Comparison of ENCODE assay signal across 8 mouse cellular contexts in the genomic region with DNA sequence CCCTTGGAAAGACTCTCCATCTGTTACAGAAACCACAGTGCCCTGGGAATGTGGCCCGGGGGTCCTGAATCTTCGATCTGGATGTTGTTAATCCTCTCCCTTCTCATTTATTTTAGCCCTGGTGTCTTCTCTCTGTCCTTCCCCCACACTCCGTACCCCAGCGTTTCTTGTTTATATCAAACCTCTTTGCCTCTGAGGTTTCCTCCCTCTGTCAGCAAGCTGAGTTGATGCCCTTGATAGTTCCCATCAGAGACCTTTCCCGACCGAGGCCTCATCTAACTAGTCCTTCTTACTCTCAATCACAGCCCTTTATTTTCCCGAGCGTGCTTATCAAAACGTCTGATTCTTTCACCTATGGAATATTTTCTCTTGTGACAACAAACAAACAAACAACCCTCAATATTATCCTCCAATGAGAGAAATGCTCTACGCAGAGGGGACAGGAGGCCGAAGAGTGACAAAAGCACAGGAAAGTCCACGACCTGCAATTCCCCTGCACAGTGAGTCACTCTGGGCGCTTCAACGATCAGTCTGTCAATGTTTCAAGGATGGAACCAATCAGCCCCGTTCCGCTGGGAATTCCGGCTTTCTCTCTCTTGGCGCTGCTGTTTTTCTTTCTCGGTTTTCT. TPM values are rescaled to one million over a fixed set of nuclear protein-coding genes. Genes with fewer than 3 reads are reported as not detected.
DNase-seq lines count a peak whose midpoint lies in the region; ATAC-seq and TF ChIP-seq lines count a peak whose summit lies in the region.

No protein-coding gene starts in this region.

- peak overlapping the region; percentile 98 for H3K4me2 ChIP-seq in heart, embryonic 11.5 days
- peak overlapping the region; percentile 59 for H3K4me2 ChIP-seq in forebrain, postnatal 0 days (ENCODE audit: low read depth)

- peaks cover 15% of the 10 kb centered on the region for H3K4me1 ChIP-seq in heart, embryonic 11.5 days (ENCODE audit: control insufficient read depth, insufficient read depth, low read length)
- peaks cover 39% of the 10 kb centered on the region for H3K4me1 ChIP-seq in G1E (ENCODE audit: insufficient read depth, low read depth, low read length)
- H3K4me1 ChIP-seq in forebrain, postnatal 0 days (ENCODE audit: insufficient read depth): peaks cover 12% of the 10 kb centered on the region

- peaks cover 28% of the 10 kb centered on the region; the same call in 1 of the 2 replicates for H3K79me2 ChIP-seq in macrophage (ENCODE audit: inconsistent target)

- no peaks in the 10 kb centered on the region for H3K9me3 ChIP-seq in heart, embryonic 11.5 days (replicated peaks; ENCODE audit: control insufficient read depth, low read length)
- no peaks in the 10 kb centered on the region for H3K9me3 ChIP-seq in G1E (replicated peaks)
- H3K9me3 ChIP-seq in forebrain, postnatal 0 days (ENCODE audit: low read length): no peaks in the 10 kb centered on the region

- under 1% methylated on average over 19 of the region's 19 CpGs for WGBS in heart, embryonic 11.5 days (ENCODE audit: insufficient replicate concordance)
- WGBS in forebrain, postnatal 0 days: under 1% methylated on average over 19 of the region's 19 CpGs
- WGBS in macrophage (ENCODE audit: missing documents): under 1% methylated on average over 18 of the region's 19 CpGs

- peak overlapping the region; percentile 83 for H3K27ac ChIP-seq in heart, embryonic 11.5 days (ENCODE audit: low read depth, low read length)
- peak overlapping the region; percentile 94 for H3K27ac ChIP-seq in forebrain, postnatal 0 days (ENCODE audit: low read depth, low read length)
- H3K27ac ChIP-seq in macrophage: peak overlapping the region; percentile 80

- DNase-seq in heart, postnatal 14 days: no peak
- no peak for DNase-seq in G1E (ENCODE audit: low spot score)
- DNase-seq in forebrain, postnatal 0 days: no peak
- no peak for DNase-seq in adrenal gland, postnatal 25 days
- DNase-seq in adrenal gland, postnatal 36 days: no peak
- no peak for DNase-seq in layer of hippocampus, adult 9-11 months

- no peak for TF ChIP-seq CTCF in G1E (IDR thresholded peaks at IDR 0.05; ENCODE audit: low read depth, low read length)
- no peak for TF ChIP-seq CTCF in forebrain, postnatal 0 days (IDR thresholded peaks at IDR 0.05; ENCODE audit: low read depth)

- no peak for ATAC-seq in heart, embryonic 11.5 days (replicated peaks; ENCODE audit: insufficient number of reproducible peaks, low FRiP score, low TSS enrichment)
- no peak for ATAC-seq in G1E (ENCODE audit: extremely low read depth, insufficient number of reproducible peaks, low FRiP score, poor library complexity, severe bottlenecking)
- peak; percentile 30 for ATAC-seq in forebrain, postnatal 0 days

- H3K4me3 ChIP-seq in heart, embryonic 11.5 days (ENCODE audit: low read depth, low read length): peak overlapping the region; percentile 84
- H3K4me3 ChIP-seq in G1E (ENCODE audit: low read depth, low read length) (peak overlapping the region; percentile 91), macrophage (ENCODE audit: inconsistent target) (peak overlapping the region; percentile 88)
- peak overlapping the region; percentile 88 for H3K4me3 ChIP-seq in forebrain, postnatal 0 days (ENCODE audit: low read depth, low read length)

- intact Hi-C loops in heart, postnatal 14 days (cut with DNase I): no loop called here

- H3K27me3 ChIP-seq in heart, embryonic 11.5 days (ENCODE audit: control insufficient read depth, insufficient read depth, low read length): no peaks in the 10 kb centered on the region
- H3K27me3 ChIP-seq in G1E (ENCODE audit: insufficient read depth, low read length): no peaks in the 10 kb centered on the region
- no peaks in the 10 kb centered on the region for H3K27me3 ChIP-seq in forebrain, postnatal 0 days (ENCODE audit: insufficient read depth, low read length)

- H3K36me3 ChIP-seq in heart, embryonic 11.5 days (ENCODE audit: control insufficient read depth, insufficient read depth, low read length): no peaks in the 10 kb centered on the region
- H3K36me3 ChIP-seq in G1E (replicated peaks) (peaks cover 14% of the 10 kb centered on the region), macrophage (ENCODE audit: inconsistent target) (no peaks in the 10 kb centered on the region)
- no peaks in the 10 kb centered on the region for H3K36me3 ChIP-seq in forebrain, postnatal 0 days (ENCODE audit: insufficient read depth)

- H3K9ac ChIP-seq in heart, embryonic 11.5 days (ENCODE audit: low read depth, low read length): peak overlapping the region; percentile 87
- peak overlapping the region; percentile 49 for H3K9ac ChIP-seq in forebrain, postnatal 0 days

RNA-seq across cellular contexts. Expression of gene Borcs6, which starts 0.7 kb away (rescaled TPM):
- polyA plus RNA-seq in heart, embryonic 11.5 days (2014; fragmentation: Nextera tagmentation; extraction: Ambion mirVana): 7.7 and 9.8 TPM in 2 replicates
- 10 to 100 TPM; 15.9 to 16.2 TPM for total RNA-seq in heart, postnatal 14 days (2021)
- total RNA-seq in G1E (2014; fragmentation: Nextera tagmentation) (5.3 and 6.4 TPM in 2 replicates), G1E (2017) (6.1 and 8.2 TPM in 2 replicates)
- polyA plus RNA-seq in G1E (2012) (25.9 and 37.4 TPM in 2 replicates), macrophage (2018) (11.7 to 37.1 TPM (median 15.6 TPM) in 3 replicates)
- total RNA-seq in forebrain, postnatal 0 days (2014; rRNA removed): 32.8 and 33.7 TPM in 2 replicates
- 20.9 and 21.7 TPM in 2 replicates for polyA plus RNA-seq in forebrain, postnatal 0 days (2015; fragmentation: Nextera tagmentation; extraction: Ambion mirVana)
- 10 to 100 TPM in 17 of 26 experiments, 1 to 10 TPM in 9; 3.6 to 22.4 (median 12.0) TPM for total RNA-seq in macrophage (2018; cell fraction: chromatin; rRNA removed)
- 10 to 100 TPM; 21.1 to 43.6 (median 31.0) TPM for total RNA-seq in macrophage (2018; cell fraction: cytosol; rRNA removed)
- 10 to 100 TPM; 13.9 to 44.9 (median 28.3) TPM for total RNA-seq in macrophage (2018; cell fraction: nucleus; rRNA removed)
- 23.1 and 32.0 TPM in 2 replicates for total RNA-seq in adrenal gland, postnatal 25 days (2021)
- 10 to 100 TPM; 26.4 to 30.4 TPM for total RNA-seq in adrenal gland, postnatal 36 days (2021)

RNA-seq across cellular contexts. Expression of gene Tmem107, which starts 11.8 kb away (rescaled TPM):
- 26.4 and 28.2 TPM in 2 replicates for polyA plus RNA-seq in heart, embryonic 11.5 days (2014; fragmentation: Nextera tagmentation; extraction: Ambion mirVana)
- 1 to 10 TPM; 5.2 to 5.4 TPM for total RNA-seq in heart, postnatal 14 days (2021)
- total RNA-seq in G1E (2014; fragmentation: Nextera tagmentation): 28.3 and 38.2 TPM in 2 replicates
- total RNA-seq in G1E (2017): 17.2 and 34.2 TPM in 2 replicates
- 70.8 and 77.9 TPM in 2 replicates for polyA plus RNA-seq in G1E (2012)
- total RNA-seq in forebrain, postnatal 0 days (2014; rRNA removed): 32.7 and 45.6 TPM in 2 replicates
- polyA plus RNA-seq in forebrain, postnatal 0 days (2015; fragmentation: Nextera tagmentation; extraction: Ambion mirVana): 35.3 and 41.7 TPM in 2 replicates
- 1 to 10 TPM in 7 of 26 experiments, under 1 TPM in 1, not detected in 18; 0.79 to 3.1 (median 1.5) TPM for total RNA-seq in macrophage (2018; cell fraction: chromatin; rRNA removed)
- 1 to 10 TPM; 1.9 to 5.8 (median 3.9) TPM for total RNA-seq in macrophage (2018; cell fraction: cytosol; rRNA removed)
- total RNA-seq in macrophage (2018; cell fraction: nucleus; rRNA removed): 1 to 10 TPM in 18 of 26 experiments, under 1 TPM in 1, not detected in 7; 0.86 to 6.4 (median 2.7) TPM
- 4.1 to 7.3 TPM (median 4.2 TPM) in 3 replicates for polyA plus RNA-seq in macrophage (2018)
- 18.3 and 21.8 TPM in 2 replicates for total RNA-seq in adrenal gland, postnatal 25 days (2021)
- 10 to 100 TPM; 13.5 to 17.5 TPM for total RNA-seq in adrenal gland, postnatal 36 days (2021)

RNA-seq across cellular contexts. Expression of gene Aurkb, which starts 13.4 kb away (rescaled TPM):
- 89.2 and 89.6 TPM in 2 replicates for polyA plus RNA-seq in heart, embryonic 11.5 days (2014; fragmentation: Nextera tagmentation; extraction: Ambion mirVana)
- total RNA-seq in heart, postnatal 14 days (2021): 1 to 10 TPM; 3.6 to 8.1 TPM
- total RNA-seq in G1E (2014; fragmentation: Nextera tagmentation) (176 and 241 TPM in 2 replicates), G1E (2017) (117 and 133 TPM in 2 replicates)
- polyA plus RNA-seq in G1E (2012) (296 TPM in 2 replicates), macrophage (2018) (4.2 to 8.5 TPM (median 7.3 TPM) in 3 replicates)
- 8.5 and 12.5 TPM in 2 replicates for total RNA-seq in forebrain, postnatal 0 days (2014; rRNA removed)
- polyA plus RNA-seq in forebrain, postnatal 0 days (2015; fragmentation: Nextera tagmentation; extraction: Ambion mirVana): 11.5 and 13.9 TPM in 2 replicates
- 10 to 100 TPM in 7 of 26 experiments, 1 to 10 TPM in 15, under 1 TPM in 2, not detected in 2; 0.53 to 31.9 (median 6.0) TPM for total RNA-seq in macrophage (2018; cell fraction: chromatin; rRNA removed)
- total RNA-seq in macrophage (2018; cell fraction: cytosol; rRNA removed): 1 to 10 TPM; 1.8 to 7.3 (median 4.3) TPM
- total RNA-seq in macrophage (2018; cell fraction: nucleus; rRNA removed): 10 to 100 TPM in 3 of 26 experiments, 1 to 10 TPM in 21, under 1 TPM in 1, not detected in 1; 0.69 to 20.2 (median 3.6) TPM
- total RNA-seq in adrenal gland, postnatal 25 days (2021): 9.7 and 11.8 TPM in 2 replicates
- total RNA-seq in adrenal gland, postnatal 36 days (2021): 1 to 10 TPM; 5.0 to 6.4 TPM

RNA-seq across cellular contexts. Expression of gene Vamp2, which starts 29.4 kb away (rescaled TPM):
- 89.7 and 94.7 TPM in 2 replicates for polyA plus RNA-seq in heart, embryonic 11.5 days (2014; fragmentation: Nextera tagmentation; extraction: Ambion mirVana)
- total RNA-seq in heart, postnatal 14 days (2021): 10 to 100 TPM; 68.8 to 72.6 TPM
- total RNA-seq in G1E (2014; fragmentation: Nextera tagmentation): 98.4 and 104 TPM in 2 replicates
- 4.4 and 5.8 TPM in 2 replicates for total RNA-seq in G1E (2017)
- polyA plus RNA-seq in G1E (2012): 31.8 and 32.8 TPM in 2 replicates
- total RNA-seq in forebrain, postnatal 0 days (2014; rRNA removed): 76.8 and 104 TPM in 2 replicates
- 500 and 554 TPM in 2 replicates for polyA plus RNA-seq in forebrain, postnatal 0 days (2015; fragmentation: Nextera tagmentation; extraction: Ambion mirVana)
- 100 to 1,000 TPM in 20 of 26 experiments, 10 to 100 TPM in 6; 79.4 to 259 (median 167) TPM for total RNA-seq in macrophage (2018; cell fraction: chromatin; rRNA removed)
- 10 to 100 TPM; 20.1 to 40.4 (median 26.4) TPM for total RNA-seq in macrophage (2018; cell fraction: cytosol; rRNA removed)
- total RNA-seq in macrophage (2018; cell fraction: nucleus; rRNA removed): 100 to 1,000 TPM in 24 of 26 experiments, 10 to 100 TPM in 2; 83.9 to 283 (median 140) TPM
- 23.6 to 47.7 TPM (median 36.7 TPM) in 3 replicates for polyA plus RNA-seq in macrophage (2018)
- 143 and 163 TPM in 2 replicates for total RNA-seq in adrenal gland, postnatal 25 days (2021)
- total RNA-seq in adrenal gland, postnatal 36 days (2021): 100 to 1,000 TPM; 116 to 130 TPM

RNA-seq across cellular contexts. Expression of gene Per1, which starts 36.2 kb away (rescaled TPM):
- polyA plus RNA-seq in heart, embryonic 11.5 days (2014; fragmentation: Nextera tagmentation; extraction: Ambion mirVana): 6.2 and 6.3 TPM in 2 replicates
- total RNA-seq in heart, postnatal 14 days (2021): 100 to 1,000 TPM; 100 to 103 TPM
- total RNA-seq in G1E (2014; fragmentation: Nextera tagmentation) (55.2 and 55.5 TPM in 2 replicates), G1E (2017) (8.9 TPM in 2 replicates)
- polyA plus RNA-seq in G1E (2012) (40.6 TPM in 2 replicates), macrophage (2018) (8.8 to 17.5 TPM (median 11.6 TPM) in 3 replicates)
- total RNA-seq in forebrain, postnatal 0 days (2014; rRNA removed): 16.5 and 38.3 TPM in 2 replicates
- polyA plus RNA-seq in forebrain, postnatal 0 days (2015; fragmentation: Nextera tagmentation; extraction: Ambion mirVana): 15.2 and 16.7 TPM in 2 replicates
- 100 to 1,000 TPM in 3 of 26 experiments, 10 to 100 TPM in 20, 1 to 10 TPM in 3; 2.1 to 182 (median 41.9) TPM for total RNA-seq in macrophage (2018; cell fraction: chromatin; rRNA removed)
- 10 to 100 TPM in 18 of 26 experiments, 1 to 10 TPM in 8; 1.2 to 30.8 (median 12.4) TPM for total RNA-seq in macrophage (2018; cell fraction: cytosol; rRNA removed)
- total RNA-seq in macrophage (2018; cell fraction: nucleus; rRNA removed): 100 to 1,000 TPM in 2 of 26 experiments, 10 to 100 TPM in 19, 1 to 10 TPM in 5; 3.2 to 114 (median 23.5) TPM
- 66.5 and 84.7 TPM in 2 replicates for total RNA-seq in adrenal gland, postnatal 25 days (2021)
- total RNA-seq in adrenal gland, postnatal 36 days (2021): 100 to 1,000 TPM; 112 to 153 TPM
